Mouse (Mus musculus): Measurements from ENCODE around the gene Ugt3a1. TPM values are rescaled to one million over a fixed set of nuclear protein-coding genes. Genes with fewer than 3 reads are reported as not detected.

The Ugt3a1 gene
- total and polyA plus RNA-seq, 3 experiments = not detected

DNA sequence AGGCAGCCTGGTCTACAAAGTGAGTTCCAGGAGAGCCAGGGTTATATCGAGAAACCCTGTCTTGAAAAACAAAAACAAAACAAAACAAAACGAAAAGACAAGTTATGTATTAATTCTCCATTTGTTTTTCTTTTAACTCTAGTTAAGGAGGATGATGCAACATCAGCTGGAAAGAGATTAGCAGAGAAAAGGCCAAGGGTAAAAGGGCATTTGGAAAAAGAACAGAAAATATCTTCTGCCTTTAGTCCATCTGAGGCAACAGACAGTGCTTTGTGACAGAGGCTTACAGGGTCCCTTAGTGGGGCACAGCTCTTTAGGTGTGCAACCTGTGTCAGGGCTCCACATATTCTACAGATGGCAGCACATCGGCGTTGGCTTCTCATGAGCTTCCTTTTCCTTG is 58.7 kb downstream of the Ugt3a1 start, which contains the start of gene Ugt3a2:
Gene Ugt3a2 (plus strand): TSS at position 210 of the 400 bp plus-strand sequence.
- H3K36me3 ChIP-seq (ENCODE audit: control insufficient read depth, insufficient read depth, low read length) = no peaks in the 10 kb centered on the region
- intact Hi-C loops (cut with DNase I) = loop anchor here (10.0 kb wide), 1 partner anchor 51 kb away; no protein-coding TSS in a partner anchor
- TF ChIP-seq EP300 (IDR thresholded peaks at IDR 0.05; ENCODE audit: insufficient read depth, low read depth, low read length) (no peak), POLR2A (IDR thresholded peaks at IDR 0.05; ENCODE audit: insufficient read depth, low read depth, low read length) (no peak), CTCF (IDR thresholded peaks at IDR 0.05) (no peak)

GRCm38 (mm10) chr15:9336616-9337015 is 59.9 kb downstream of the Ugt3a1 start:
- whole genome bisulfite sequencing = 66% methylated on average over 3 of the region's 3 CpGs
- H3K36me3 ChIP-seq (ENCODE audit: control insufficient read depth, insufficient read depth, low read length) = no peaks in the 10 kb centered on the region
- H3K27me3 ChIP-seq (ENCODE audit: control insufficient read depth, insufficient read depth, low read length) = no peaks in the 10 kb centered on the region
- H3K9ac ChIP-seq (ENCODE audit: low read depth, low read length) = no peak overlapping the region
- H3K27ac ChIP-seq = no peak overlapping the region
- H3K4me3 ChIP-seq = no peak overlapping the region
- intact Hi-C loops (cut with DNase I) = loop anchor here (10.0 kb wide), 1 partner anchor 52 kb away; no protein-coding TSS in a partner anchor
- H3K79me2 ChIP-seq (replicated peaks; ENCODE audit: control insufficient read depth, insufficient read depth, low read length) = no peaks in the 10 kb centered on the region
- no peaks in the 10 kb centered on the region for H3K4me1 ChIP-seq (ENCODE audit: control insufficient read depth, insufficient read depth, low read length)
- TF ChIP-seq POLR2A (IDR thresholded peaks at IDR 0.05; ENCODE audit: insufficient read depth, low read depth, low read length) = no peak
- TF ChIP-seq CTCF (IDR thresholded peaks at IDR 0.05) = no peak
- no peak for TF ChIP-seq EP300 (IDR thresholded peaks at IDR 0.05; ENCODE audit: insufficient read depth, low read depth, low read length)
- DNase-seq = no peak

More for the DNA sequence above, 58.7 kb downstream of the Ugt3a1 start, which contains the start of gene Ugt3a2:
- Histone ChIP-seq H3K27me3 (ENCODE audit: control insufficient read depth, insufficient read depth, low read length) (no peaks in the 10 kb centered on the region), H3K9ac (ENCODE audit: low read depth, low read length) (no peak within 1 kb of the TSS), H3K4me1 (ENCODE audit: control insufficient read depth, insufficient read depth, low read length) (no peaks in the 10 kb centered on the region), H3K27ac (no peak within 1 kb of the TSS), H3K4me3 (no peak within 1 kb of the TSS), H3K79me2 (replicated peaks; ENCODE audit: control insufficient read depth, insufficient read depth, low read length) (no peaks in the 10 kb centered on the region)
- 76% methylated on average over 4 of the region's 4 CpGs for WGBS
- no peak for DNase-seq

- H3K4me1 ChIP-seq (ENCODE audit: control insufficient read depth, insufficient read depth, low read length) = no peaks in the 10 kb centered on the region
- TF ChIP-seq POLR2A (IDR thresholded peaks at IDR 0.05; ENCODE audit: insufficient read depth, low read depth, low read length) = no peak
- no peak for TF ChIP-seq EP300 (IDR thresholded peaks at IDR 0.05; ENCODE audit: insufficient read depth, low read depth, low read length)
- no peak for TF ChIP-seq CTCF (IDR thresholded peaks at IDR 0.05)
- no peak overlapping the region for H3K4me3 ChIP-seq
- no peak overlapping the region for H3K9ac ChIP-seq (ENCODE audit: low read depth, low read length)
- no peaks in the 10 kb centered on the region for H3K79me2 ChIP-seq (replicated peaks; ENCODE audit: control insufficient read depth, insufficient read depth, low read length)
- H3K27ac ChIP-seq = no peak overlapping the region
- H3K27me3 ChIP-seq (ENCODE audit: control insufficient read depth, insufficient read depth, low read length) = no peaks in the 10 kb centered on the region
- WGBS = 54% methylated on average over 3 of the region's 3 CpGs
- intact Hi-C loops (cut with DNase I) = loop anchor here (10.0 kb wide), 1 partner anchor 52 kb away; no protein-coding TSS in a partner anchor
- no peak for DNase-seq
- no peaks in the 10 kb centered on the region for H3K36me3 ChIP-seq (ENCODE audit: control insufficient read depth, insufficient read depth, low read length)
These were observed 60.3 kb downstream of the Ugt3a1 start for GRCm38 (mm10) chr15:9337021-9337420.

GRCm38 (mm10) chr15:9348739-9349138 is 72.1 kb downstream of the Ugt3a1 start:
- H3K79me2 ChIP-seq (replicated peaks; ENCODE audit: control insufficient read depth, insufficient read depth, low read length) = no peaks in the 10 kb centered on the region
- no peaks in the 10 kb centered on the region for H3K27me3 ChIP-seq (ENCODE audit: control insufficient read depth, insufficient read depth, low read length)
- TF ChIP-seq POLR2A (IDR thresholded peaks at IDR 0.05; ENCODE audit: insufficient read depth, low read depth, low read length) (no peak), CTCF (IDR thresholded peaks at IDR 0.05) (no peak), EP300 (IDR thresholded peaks at IDR 0.05; ENCODE audit: insufficient read depth, low read depth, low read length) (no peak)
- no peak overlapping the region for H3K4me3 ChIP-seq
- intact Hi-C loops (cut with DNase I) = no loop called here
- DNase-seq = no peak
- H3K4me1 ChIP-seq (ENCODE audit: control insufficient read depth, insufficient read depth, low read length) = no peaks in the 10 kb centered on the region
- H3K36me3 ChIP-seq (ENCODE audit: control insufficient read depth, insufficient read depth, low read length) = no peaks in the 10 kb centered on the region
- WGBS = 34% methylated on average over 3 of the region's 3 CpGs
- H3K9ac ChIP-seq (ENCODE audit: low read depth, low read length) = no peak overlapping the region
- H3K27ac ChIP-seq = no peak overlapping the region

DNA sequence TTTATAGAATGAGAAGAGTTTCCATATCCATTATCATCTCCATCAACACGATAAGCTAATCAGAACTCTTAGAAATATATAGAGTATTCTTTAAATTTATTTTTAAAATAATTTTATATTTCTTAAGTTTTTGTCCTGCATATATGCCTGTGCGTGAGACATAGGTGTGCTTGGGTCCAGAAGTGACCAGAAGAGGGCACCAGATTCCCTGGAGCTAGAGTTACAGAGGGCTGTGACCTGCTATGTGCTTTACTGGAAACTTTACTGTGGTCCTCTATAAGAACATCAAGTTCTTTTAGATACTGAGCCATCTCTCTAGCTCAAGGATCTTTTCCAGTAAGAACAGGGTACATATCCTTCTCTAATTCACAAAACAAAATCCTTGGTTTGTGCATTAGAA is 86.1 kb downstream of the Ugt3a1 start:
- Histone ChIP-seq H3K36me3 (ENCODE audit: control insufficient read depth, insufficient read depth, low read length) (no peaks in the 10 kb centered on the region), H3K27ac (no peak overlapping the region), H3K27me3 (ENCODE audit: control insufficient read depth, insufficient read depth, low read length) (no peaks in the 10 kb centered on the region), H3K9ac (ENCODE audit: low read depth, low read length) (no peak overlapping the region), H3K4me1 (ENCODE audit: control insufficient read depth, insufficient read depth, low read length) (no peaks in the 10 kb centered on the region), H3K4me3 (no peak overlapping the region), H3K79me2 (replicated peaks; ENCODE audit: control insufficient read depth, insufficient read depth, low read length) (no peaks in the 10 kb centered on the region)
- intact Hi-C loops (cut with DNase I) = no loop called here
- WGBS = 60% methylated on average over 2 of the region's 2 CpGs
- 0 out of 2 replicates have a peak, but pooled peaks have one; percentile 6 for TF ChIP-seq CTCF (IDR thresholded peaks at IDR 0.05)
- TF ChIP-seq POLR2A (IDR thresholded peaks at IDR 0.05; ENCODE audit: insufficient read depth, low read depth, low read length) = no peak
- TF ChIP-seq EP300 (IDR thresholded peaks at IDR 0.05; ENCODE audit: insufficient read depth, low read depth, low read length) = no peak
- DNase-seq = no peak

Other genes with a start within 250 kb of the Ugt3a1 start
- 10 to 100 TPM; 61.4 to 74.8 TPM for gene Nadk2, start 205.6 kb upstream of the Ugt3a1 start, total RNA-seq (2021)
- 20.9 and 47.6 TPM in 2 replicates for gene Nadk2, start 205.6 kb upstream of the Ugt3a1 start, polyA plus RNA-seq (2012; rRNA removed)
- gene Lmbrd2, start 136.3 kb upstream of the Ugt3a1 start, total RNA-seq (2021) = 10 to 100 TPM; 12.4 to 14.0 TPM
- 5.5 and 12.2 TPM in 2 replicates for gene Lmbrd2, start 136.3 kb upstream of the Ugt3a1 start, polyA plus RNA-seq (2012; rRNA removed)
- gene Skp2, start 121.5 kb upstream of the Ugt3a1 start, total RNA-seq (2021) = under 1 TPM; 0.50 to 0.73 TPM
- gene Skp2, start 121.5 kb upstream of the Ugt3a1 start, polyA plus RNA-seq (2012; rRNA removed) = 0.57 and 0.70 TPM in 2 replicates
- not detected for gene Ugt3a2, start 58.7 kb downstream of the Ugt3a1 start, total RNA-seq (2021)
- 0.06 and 0.23 TPM in 2 replicates for gene Ugt3a2, start 58.7 kb downstream of the Ugt3a1 start, polyA plus RNA-seq (2012; rRNA removed)
- gene Capsl, start 159.1 kb downstream of the Ugt3a1 start, total RNA-seq (2021) = not detected
- gene Capsl, start 159.1 kb downstream of the Ugt3a1 start, polyA plus RNA-seq (2012; rRNA removed) = 0.61 TPM in 1 of 2 replicates, not detected in the other

Measured in heart, adult 2 months (tissue).